9 mouse cellular contexts compared by ENCODE assay signal in the genomic region with DNA sequence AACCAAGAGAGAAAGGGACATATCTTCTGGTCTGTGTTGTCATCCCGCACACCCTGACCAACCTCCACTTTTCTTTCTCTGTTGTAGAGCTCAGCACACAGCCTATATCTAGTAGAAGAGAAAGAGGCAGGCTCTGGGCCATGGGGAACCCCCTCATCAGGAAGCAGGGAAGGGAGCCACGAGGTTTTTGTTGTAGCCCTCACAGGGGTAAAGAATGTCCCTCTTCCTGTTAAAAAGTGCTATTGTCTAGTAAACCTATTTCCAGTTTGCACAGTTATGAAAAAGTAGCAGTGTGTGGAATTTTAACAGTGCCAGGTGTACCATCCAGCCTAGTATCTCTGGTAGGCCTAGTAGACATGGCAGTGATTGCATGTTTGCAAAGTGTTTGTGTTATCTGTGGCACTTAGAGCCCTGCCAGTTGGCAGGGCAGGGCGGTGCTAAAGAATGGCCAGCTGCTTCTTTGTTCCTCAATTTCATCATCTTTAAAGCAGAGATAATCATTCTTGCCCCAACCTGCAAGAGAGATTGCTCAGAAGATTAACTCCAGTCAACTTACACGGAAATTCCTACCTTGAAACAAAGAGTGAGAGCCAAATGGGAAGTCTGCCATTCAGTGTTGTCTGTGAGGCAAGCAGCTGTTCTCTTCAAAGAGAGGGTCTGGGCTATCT. TPM values are rescaled to one million over a fixed set of nuclear protein-coding genes. Genes with fewer than 3 reads are reported as not detected.
A peak's percentile ranks its signal among the peaks of the same experiment; 100 is the strongest.
DNase-seq lines count a peak whose midpoint lies in the region; ATAC-seq and TF ChIP-seq lines count a peak whose summit lies in the region.
"Had no signal": no experiment of that assay in that cellular context is flagged by ENCODE, and none has a peak within 500 bp of the region (broad histone marks: within the 10 kb centered on the region; RNA-seq: fewer than 3 reads in every experiment).

No protein-coding gene starts in this region.

- TF ChIP-seq POLR2A in embryonic fibroblast, embryonic 13.5 days (IDR thresholded peaks at IDR 0.05; ENCODE audit: low read depth, low read length) = no peak

- WGBS in lung, embryonic 15.5 days = 56% methylated on average over 4 of the region's 4 CpGs
- WGBS in limb, embryonic 10.5 days = 80% methylated on average over 4 of the region's 4 CpGs
- 73% methylated on average over 4 of the region's 4 CpGs for WGBS in neural tube, embryonic 14.5 days

- no peaks in the 10 kb centered on the region for H3K27me3 ChIP-seq in lung, embryonic 15.5 days
- H3K27me3 ChIP-seq in limb, embryonic 10.5 days (ENCODE audit: low read depth, poor library complexity, severe bottlenecking) = no peaks in the 10 kb centered on the region
- H3K27me3 ChIP-seq in neural tube, embryonic 14.5 days (ENCODE audit: control insufficient read depth, insufficient read depth, low read length) = no peaks in the 10 kb centered on the region

- peak overlapping the region; percentile 91 for H3K9ac ChIP-seq in lung, embryonic 15.5 days
- H3K9ac ChIP-seq in neural tube, embryonic 14.5 days (replicated peaks; ENCODE audit: low read depth, low read length) = no peak overlapping the region; the same call in 1 of the 2 replicates

- no peaks in the 10 kb centered on the region for H3K9me3 ChIP-seq in lung, embryonic 15.5 days
- H3K9me3 ChIP-seq in limb, embryonic 10.5 days (replicated peaks) = no peaks in the 10 kb centered on the region
- H3K9me3 ChIP-seq in neural tube, embryonic 14.5 days (ENCODE audit: control insufficient read depth, low read length) = no peaks in the 10 kb centered on the region

- ATAC-seq in lung, embryonic 15.5 days (ENCODE audit: borderline replicate concordance, extremely low read depth, low FRiP score, low TSS enrichment) = no peak
- ATAC-seq in neural tube, embryonic 14.5 days (ENCODE audit: low read depth) = no peak

- peaks cover 43% of the 10 kb centered on the region for H3K36me3 ChIP-seq in lung, embryonic 15.5 days
- peaks cover 47% of the 10 kb centered on the region for H3K36me3 ChIP-seq in limb, embryonic 10.5 days
- peaks cover 26% of the 10 kb centered on the region for H3K36me3 ChIP-seq in neural tube, embryonic 14.5 days (ENCODE audit: control insufficient read depth, insufficient read depth, low read length)

- peaks cover 19% of the 10 kb centered on the region for H3K4me1 ChIP-seq in lung, embryonic 15.5 days
- H3K4me1 ChIP-seq in embryonic fibroblast, embryonic 13.5 days (ENCODE audit: control insufficient read depth, insufficient read depth, low read length) = 0 out of 2 replicates have a peak, but pooled peaks cover 6% of the 10 kb centered on the region
- H3K4me1 ChIP-seq in limb, embryonic 10.5 days = peaks cover 14% of the 10 kb centered on the region
- peaks cover 14% of the 10 kb centered on the region for H3K4me1 ChIP-seq in neural tube, embryonic 14.5 days (ENCODE audit: control insufficient read depth, insufficient read depth, low read length)

- H3K27ac ChIP-seq in lung, embryonic 15.5 days = no peak overlapping the region
- H3K27ac ChIP-seq in embryonic fibroblast, embryonic 13.5 days (ENCODE audit: insufficient read depth, low read length) = no peak overlapping the region
- no peak overlapping the region; the same call in 1 of the 2 replicates for H3K27ac ChIP-seq in limb, embryonic 10.5 days
- no peak overlapping the region for H3K27ac ChIP-seq in neural tube, embryonic 14.5 days (ENCODE audit: low read depth, low read length)

- no peak for TF ChIP-seq CTCF in embryonic fibroblast, embryonic 13.5 days (IDR thresholded peaks at IDR 0.05; ENCODE audit: borderline replicate concordance, insufficient read depth, low read length)

- peak overlapping the region; percentile 77 for H3K4me2 ChIP-seq in lung, embryonic 15.5 days
- H3K4me2 ChIP-seq in neural tube, embryonic 14.5 days (ENCODE audit: low read depth, low read length) = peak overlapping the region; percentile 97

- H3K4me3 ChIP-seq in lung, embryonic 15.5 days = peak overlapping the region; percentile 96
- peak overlapping the region; percentile 56 for H3K4me3 ChIP-seq in embryonic fibroblast, embryonic 13.5 days (ENCODE audit: insufficient read depth, low read length)
- H3K4me3 ChIP-seq in limb, embryonic 10.5 days = peak overlapping the region; percentile 95
- peak overlapping the region; percentile 96 for H3K4me3 ChIP-seq in neural tube, embryonic 14.5 days (ENCODE audit: low read depth, low read length)

- no peak for DNase-seq in lung, postnatal 14 days
- no peak for DNase-seq in limb, embryonic 10.5 days (ENCODE audit: low spot score)
- DNase-seq in adrenal gland, adult (ENCODE audit: inconsistent age in 2 of 2, low spot score in 1 of 2) = no peak
- no peak for DNase-seq in right cerebral cortex, adult 2 months (ENCODE audit: low spot score in 2 of 2)
- no peak for DNase-seq in ovary, postnatal 10 days (ENCODE audit: low spot score)
- DNase-seq: kidney, adult 11 months had no signal

RNA-seq across cellular contexts. Expression of gene Zfp282, which starts 2.2 kb away (rescaled TPM):
- 16.6 and 17.9 TPM in 2 replicates for polyA plus RNA-seq in lung, embryonic 15.5 days (2015; fragmentation: Nextera tagmentation; extraction: Ambion mirVana)
- polyA plus RNA-seq in embryonic fibroblast, embryonic 13.5 days (2011; ENCODE audit: insufficient read length, low read depth, missing spikeins) = 8.0 and 9.6 TPM in 2 replicates
- 16.8 and 20.9 TPM in 2 replicates for polyA plus RNA-seq in limb, embryonic 10.5 days (2016; fragmentation: Nextera tagmentation; extraction: Ambion mirVana)
- polyA plus RNA-seq in neural tube, embryonic 14.5 days (2014; fragmentation: Nextera tagmentation; extraction: Ambion mirVana) = 15.9 and 18.3 TPM in 2 replicates

RNA-seq across cellular contexts. Expression of gene Zfp212, which starts 41.1 kb away (rescaled TPM):
- polyA plus RNA-seq in lung, embryonic 15.5 days (2015; fragmentation: Nextera tagmentation; extraction: Ambion mirVana) = 18.0 and 18.6 TPM in 2 replicates
- polyA plus RNA-seq in embryonic fibroblast, embryonic 13.5 days (2011; ENCODE audit: insufficient read length, low read depth, missing spikeins) = 8.5 and 8.9 TPM in 2 replicates
- polyA plus RNA-seq in limb, embryonic 10.5 days (2016; fragmentation: Nextera tagmentation; extraction: Ambion mirVana) = 17.8 and 19.7 TPM in 2 replicates
- polyA plus RNA-seq in neural tube, embryonic 14.5 days (2014; fragmentation: Nextera tagmentation; extraction: Ambion mirVana) = 11.7 and 14.8 TPM in 2 replicates

RNA-seq across cellular contexts. Expression of gene Zfp398, which starts 43.7 kb away (rescaled TPM):
- 8.8 and 9.3 TPM in 2 replicates for polyA plus RNA-seq in lung, embryonic 15.5 days (2015; fragmentation: Nextera tagmentation; extraction: Ambion mirVana)
- polyA plus RNA-seq in embryonic fibroblast, embryonic 13.5 days (2011; ENCODE audit: insufficient read length, low read depth, missing spikeins) = 6.4 and 8.1 TPM in 2 replicates
- 7.1 and 9.1 TPM in 2 replicates for polyA plus RNA-seq in limb, embryonic 10.5 days (2016; fragmentation: Nextera tagmentation; extraction: Ambion mirVana)
- 20.1 and 23.1 TPM in 2 replicates for polyA plus RNA-seq in neural tube, embryonic 14.5 days (2014; fragmentation: Nextera tagmentation; extraction: Ambion mirVana)

RNA-seq across cellular contexts. Expression of gene Zfp786, which starts 48.5 kb away (rescaled TPM):
- 3.5 and 3.6 TPM in 2 replicates for polyA plus RNA-seq in lung, embryonic 15.5 days (2015; fragmentation: Nextera tagmentation; extraction: Ambion mirVana)
- 0.60 and 0.72 TPM in 2 replicates for polyA plus RNA-seq in embryonic fibroblast, embryonic 13.5 days (2011; ENCODE audit: insufficient read length, low read depth, missing spikeins)
- polyA plus RNA-seq in limb, embryonic 10.5 days (2016; fragmentation: Nextera tagmentation; extraction: Ambion mirVana) = 5.7 and 5.8 TPM in 2 replicates
- 17.7 and 18.4 TPM in 2 replicates for polyA plus RNA-seq in neural tube, embryonic 14.5 days (2014; fragmentation: Nextera tagmentation; extraction: Ambion mirVana)
